Mouse (Mus musculus) olfactory bulb, adult 2 months (tissue): Measurements from ENCODE around the gene Adgrb2.

Experiments used
- CTCF ChIP-seq: fragments of 200-500 bp; IDR thresholded peaks from 2 replicates; pipeline ENCODE4 v1.5.1; 2012; ENCODE audit warnings: low read depth, mild to moderate bottlenecking, low read length, moderate library complexity; ENCODE audit not compliant: insufficient read depth
- POLR2A ChIP-seq: fragments of 200-500 bp; IDR thresholded peaks from 2 replicates; pipeline ENCODE4 v1.6.1; 2012; ENCODE audit warnings: mild to moderate bottlenecking, low read depth, low read length, moderate library complexity; ENCODE audit not compliant: insufficient read depth

DNA sequence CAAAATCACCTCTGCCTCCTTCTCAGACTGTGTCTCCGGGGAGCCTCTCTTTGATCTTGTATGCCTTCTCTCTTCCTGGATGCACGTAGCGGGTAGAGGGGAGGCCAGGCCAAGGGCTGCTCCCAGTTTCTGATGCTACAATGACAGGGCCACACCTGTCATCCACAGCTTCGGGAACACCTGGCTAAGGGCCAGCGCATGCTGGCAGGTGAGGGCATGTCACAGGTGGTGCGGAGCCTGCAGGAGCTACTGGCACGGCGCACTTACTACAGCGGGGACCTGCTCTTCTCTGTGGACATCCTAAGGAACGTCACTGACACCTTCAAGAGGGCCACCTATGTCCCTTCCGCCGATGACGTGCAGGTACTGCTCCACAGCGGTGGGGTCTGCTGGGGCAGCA lies 24.4 kb downstream of the Adgrb2 start:
- TF ChIP-seq CTCF (no peak), POLR2A (no peak)
